Mouse (Mus musculus): ENCODE data around the gene Sgo2a. TPM values are rescaled to one million over a fixed set of nuclear protein-coding genes. Genes with fewer than 3 reads are reported as not detected.

Sgo2a gene
- total RNA-seq, 4 experiments from 2014 or later, result 3.7 to 4.9 (median 4.3) TPM

Other genes with a start within 250 kb of the Sgo2a start
- gene Spats2l, start 221.8 kb upstream of the Sgo2a start, total RNA-seq (2022), result 1 to 10 TPM; 6.4 to 7.5 (median 6.8) TPM
- 1 to 10 TPM; 5.8 to 8.4 (median 7.5) TPM for gene Kctd18, start 23.0 kb downstream of the Sgo2a start, total RNA-seq (2022)
- 10 to 100 TPM; 12.9 to 16.6 (median 13.5) TPM for gene Aox1, start 34.0 kb downstream of the Sgo2a start, total RNA-seq (2022)
- gene Aox3, start 117.2 kb downstream of the Sgo2a start, total RNA-seq (2022), result 1 to 10 TPM; 1.5 to 3.1 (median 2.2) TPM
- not detected for gene Aox4, start 214.4 kb downstream of the Sgo2a start, total RNA-seq (2022)